Mouse (Mus musculus): Measurements from ENCODE around the gene Pdlim4. TPM values are rescaled to one million over a fixed set of nuclear protein-coding genes. Genes with fewer than 3 reads are reported as not detected.

Gene Pdlim4
- 10 to 100 TPM; 29.9 to 33.2 TPM for total RNA-seq (2021)
- long read RNA-seq, experiment 1, transcript Pdlim4-201 (7 exons, 1,182 nt) = major isoform, 38 of 44 reads
- long read RNA-seq, experiment 1, partial matches to known transcripts = 1 of 44 reads
- long read RNA-seq, experiment 1, other reads (novel, unspliced or antisense) = 5 of 44 reads
- long read RNA-seq, experiment 2, transcript Pdlim4-201 (7 exons, 1,182 nt) = major isoform, 38 of 49 reads
- long read RNA-seq, experiment 2, partial matches to known transcripts = 3 of 49 reads
- long read RNA-seq, experiment 2, other reads (novel, unspliced or antisense) = 7 of 49 reads

- intact Hi-C loops (cut with DNase I) = no loop called here
- DNase-seq = peak; percentile 60 to 65
These were observed at the start of gene Pdlim4 for GRCm38 (mm10) chr11:54068520-54069371. Gene Pdlim4 (minus strand): TSS chr11:54069014.

GRCm38 (mm10) chr11:54117096-54117495 is 48.3 kb upstream of the Pdlim4 start:
- DNase-seq = no peak
- intact Hi-C loops (cut with DNase I) = no loop called here

- intact Hi-C loops (cut with DNase I) = no loop called here
- no peak for DNase-seq
These were observed 47.6 kb upstream of the Pdlim4 start for GRCm38 (mm10) chr11:54116406-54116805.

- DNase-seq = no peak
- intact Hi-C loops (cut with DNase I) = no loop called here
These were observed 47.1 kb upstream of the Pdlim4 start for GRCm38 (mm10) chr11:54115911-54116310.

- no peak for DNase-seq
- intact Hi-C loops (cut with DNase I) = no loop called here
These were observed 46.5 kb upstream of the Pdlim4 start for GRCm38 (mm10) chr11:54115301-54115700.

- intact Hi-C loops (cut with DNase I) = no loop called here
- DNase-seq = no peak
These were observed 45.9 kb upstream of the Pdlim4 start for GRCm38 (mm10) chr11:54114746-54115145.

- intact Hi-C loops (cut with DNase I) = no loop called here
- peak in 1 of 2 experiments; percentile 45 for DNase-seq
These were observed 44.5 kb upstream of the Pdlim4 start for GRCm38 (mm10) chr11:54113352-54113751.

GRCm38 (mm10) chr11:54112920-54113319 is 44.1 kb upstream of the Pdlim4 start:
- peak; percentile 95 for DNase-seq
- intact Hi-C loops (cut with DNase I) = no loop called here

GRCm38 (mm10) chr11:54111976-54112741 is 43.3 kb upstream of the Pdlim4 start:
- intact Hi-C loops (cut with DNase I) = no loop called here
- DNase-seq = peak; percentile 67 to 82

GRCm38 (mm10) chr11:54111291-54111690 is 42.5 kb upstream of the Pdlim4 start:
- intact Hi-C loops (cut with DNase I) = no loop called here
- no peak for DNase-seq

- intact Hi-C loops (cut with DNase I) = no loop called here
- peak; percentile 58 to 64 for DNase-seq
These were observed 40.1 kb upstream of the Pdlim4 start for GRCm38 (mm10) chr11:54108894-54109293.

- no peak for DNase-seq
- intact Hi-C loops (cut with DNase I) = no loop called here
These were observed 39.3 kb upstream of the Pdlim4 start for GRCm38 (mm10) chr11:54108131-54108530.

GRCm38 (mm10) chr11:54107239-54107638 is 38.4 kb upstream of the Pdlim4 start:
- peak; percentile 49 to 61 for DNase-seq

GRCm38 (mm10) chr11:54106676-54107075 is 37.9 kb upstream of the Pdlim4 start:
- peak in 1 of 2 experiments; percentile 44 for DNase-seq
- intact Hi-C loops (cut with DNase I) = no loop called here

More at GRCm38 (mm10) chr11:54107239-54107638, 38.4 kb upstream of the Pdlim4 start:
- intact Hi-C loops (cut with DNase I) = no loop called here

GRCm38 (mm10) chr11:54105011-54105410 is 36.2 kb upstream of the Pdlim4 start:
- intact Hi-C loops (cut with DNase I) = no loop called here
- DNase-seq = no peak

- intact Hi-C loops (cut with DNase I) = no loop called here
- DNase-seq = peak in 1 of 2 experiments; percentile 53
These were observed 34.1 kb upstream of the Pdlim4 start for GRCm38 (mm10) chr11:54102706-54103449.

- no peak for DNase-seq
- intact Hi-C loops (cut with DNase I) = no loop called here
These were observed 32.9 kb upstream of the Pdlim4 start for GRCm38 (mm10) chr11:54101701-54102100.

- intact Hi-C loops (cut with DNase I) = no loop called here
- peak; percentile 85 to 87 for DNase-seq
These were observed 32.1 kb upstream of the Pdlim4 start for GRCm38 (mm10) chr11:54100692-54101591.

- no peak for DNase-seq
- intact Hi-C loops (cut with DNase I) = no loop called here
These were observed 31.4 kb upstream of the Pdlim4 start, which contains the start of gene P4ha2 for GRCm38 (mm10) chr11:54100045-54100691. Gene P4ha2 (plus strand): TSS chr11:54100095.
